Mouse (Mus musculus) bone marrow macrophage, adult 2 months (primary cell): Measurements from ENCODE around the gene Trarg1. TPM values are rescaled to one million over a fixed set of nuclear protein-coding genes. Genes with fewer than 3 reads are reported as not detected.

Experiments used
- H3K27ac ChIP-seq: 2 replicates; pipeline ENCODE4 v1.5.1; 2012; ENCODE audit warnings: low read depth, low read length; ENCODE audit not compliant: insufficient read depth
- H3K4me1 ChIP-seq: 2 replicates; pipeline ENCODE4 v1.6.1; 2012; ENCODE audit warnings: low read length; ENCODE audit not compliant: control insufficient read depth, insufficient read depth
- H3K4me3 ChIP-seq: 2 replicates; pipeline ENCODE4 v1.5.1; 2012; ENCODE audit warnings: mild to moderate bottlenecking, low read length, moderate library complexity; ENCODE audit not compliant: insufficient read depth
- CTCF ChIP-seq: IDR thresholded peaks from 2 replicates; pipeline ENCODE4 v1.5.1; 2012; ENCODE audit warnings: low read depth, mild to moderate bottlenecking, low read length, moderate library complexity
- POLR2A ChIP-seq: IDR thresholded peaks from 2 replicates; pipeline ENCODE4 v1.6.1; 2012; ENCODE audit warnings: mild to moderate bottlenecking, low read depth, low read length, borderline replicate concordance
- polyA plus RNA-seq: library from polyadenylated mRNA; stranded (reverse); fragments of >200 nt; gene quantifications from 2 replicates; pipeline ENCODE4 v1.2.4, GENCODE M21; 2012; ENCODE audit not compliant: missing spikeins, insufficient read depth, insufficient read length

The Trarg1 gene
- polyA plus RNA-seq, 1 experiment, result not detected

DNA sequence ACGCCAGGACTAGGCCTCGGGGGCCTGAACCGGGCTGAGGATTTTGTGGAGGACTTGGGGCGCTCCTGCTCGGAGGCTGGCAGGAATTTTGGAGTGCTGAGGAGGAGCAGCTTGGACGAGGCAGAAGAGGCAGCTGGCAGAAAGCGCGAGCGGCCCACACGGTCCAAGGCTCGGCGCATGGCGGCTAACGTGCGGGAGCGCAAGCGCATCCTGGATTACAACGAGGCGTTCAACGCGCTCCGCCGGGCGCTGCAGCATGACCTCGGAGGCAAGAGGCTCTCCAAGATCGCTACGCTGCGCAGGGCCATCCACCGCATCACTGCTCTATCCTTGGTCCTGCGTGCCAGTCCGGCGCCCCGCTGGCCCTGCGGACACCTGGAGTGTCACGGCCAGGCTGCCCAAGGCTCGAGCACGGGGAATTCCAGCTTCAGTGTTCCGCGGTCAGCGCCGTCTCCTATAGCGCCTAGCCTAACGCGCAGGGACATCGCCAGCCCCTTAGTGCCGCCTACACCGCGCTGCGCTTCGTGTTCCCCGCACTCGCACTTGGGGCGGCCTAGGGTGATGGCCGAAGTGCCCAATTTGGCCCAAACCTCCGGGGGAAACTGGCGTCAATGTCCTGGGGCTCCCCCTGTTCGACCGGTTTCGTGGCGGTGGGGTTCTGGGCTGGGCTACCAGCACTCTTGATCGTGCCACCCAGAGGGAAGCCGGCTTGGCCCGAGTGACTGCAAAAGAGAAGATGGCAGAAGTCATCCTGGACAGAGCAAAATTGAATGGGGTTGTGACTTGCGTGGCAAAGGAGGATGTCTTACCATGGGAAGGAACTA lies 6.8 kb upstream of the Trarg1 start:
- Histone ChIP-seq H3K27ac (no peak overlapping the region), H3K4me3 (no peak overlapping the region)

DNA sequence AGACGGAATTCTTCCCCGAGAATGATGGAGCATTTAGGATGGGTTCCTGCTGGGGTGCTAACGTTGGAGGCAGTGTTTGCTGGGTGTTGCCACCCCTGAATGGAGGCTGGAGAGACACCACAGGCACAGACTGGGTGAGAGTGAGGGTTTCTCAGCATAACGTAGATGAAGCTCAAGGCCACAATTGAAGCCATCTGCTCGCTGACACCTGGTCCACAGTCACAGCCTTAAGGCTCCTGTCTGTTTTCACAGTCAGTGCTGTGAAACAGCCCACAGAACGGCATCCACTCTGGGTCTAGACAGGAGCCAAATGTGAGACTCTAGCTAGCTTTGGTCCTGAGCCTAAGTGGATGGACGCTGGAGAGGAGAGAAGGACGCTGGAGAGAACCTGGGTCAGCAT lies 5.4 kb upstream of the Trarg1 start:
- H3K4me3 ChIP-seq, result no peak overlapping the region
- no peak overlapping the region for H3K27ac ChIP-seq
- TF ChIP-seq POLR2A (no peak), CTCF (no peak)
- H3K4me1 ChIP-seq, result peaks cover 5% of the 10 kb centered on the region; the same call in 1 of the 2 replicates

More for the DNA sequence above, 6.8 kb upstream of the Trarg1 start:
- H3K4me1 ChIP-seq, result peaks cover 2% of the 10 kb centered on the region; the same call in 1 of the 2 replicates
- TF ChIP-seq CTCF (no peak), POLR2A (no peak)

DNA sequence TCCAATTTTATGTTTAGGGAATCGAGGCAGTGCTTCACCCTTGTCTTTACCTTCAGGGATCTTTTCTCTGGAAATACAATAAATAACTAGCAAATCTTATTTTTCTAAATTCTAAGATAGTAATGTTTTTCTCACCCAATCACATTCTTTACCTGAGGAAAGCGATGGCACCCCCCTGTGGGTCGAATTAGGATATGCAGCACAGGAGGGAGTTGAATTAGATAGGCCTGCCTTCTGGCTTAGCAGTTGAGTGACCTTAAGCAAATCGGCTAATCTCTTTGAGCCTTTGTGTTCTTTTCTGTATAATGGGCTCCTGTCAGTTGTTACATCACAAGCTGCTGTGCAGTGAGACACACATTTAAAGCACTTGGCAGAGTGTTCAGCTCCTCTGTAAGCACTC lies 4.9 kb upstream of the Trarg1 start:
- Histone ChIP-seq H3K4me3 (no peak overlapping the region), H3K4me1 (peaks cover 5% of the 10 kb centered on the region; the same call in 1 of the 2 replicates), H3K27ac (no peak overlapping the region)
- TF ChIP-seq POLR2A (no peak), CTCF (no peak)

DNA sequence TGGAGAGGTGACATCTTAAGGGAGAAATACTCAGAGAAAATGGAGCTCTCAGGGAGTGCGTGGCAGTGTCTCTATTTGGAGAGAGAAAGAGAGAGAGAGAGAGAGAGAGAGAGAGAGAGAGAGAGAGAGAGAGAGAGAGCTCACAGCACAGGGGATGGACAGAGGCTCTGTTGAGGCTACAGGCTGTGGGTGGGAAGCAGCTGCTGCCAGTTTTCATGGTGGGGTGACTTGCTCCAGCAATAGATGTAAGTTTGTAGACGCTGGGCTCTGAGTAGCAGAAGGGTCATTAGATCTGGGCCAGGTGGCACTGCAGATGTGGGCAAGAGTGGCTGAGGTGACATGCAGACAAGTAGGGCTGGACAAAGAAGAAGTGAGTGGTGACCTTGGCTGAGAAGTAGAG lies 6.0 kb downstream of the Trarg1 start:
- no peak overlapping the region for H3K27ac ChIP-seq
- H3K4me1 ChIP-seq, result peaks cover 3% of the 10 kb centered on the region; the same call in 1 of the 2 replicates
- H3K4me3 ChIP-seq, result no peak overlapping the region
- TF ChIP-seq CTCF (no peak), POLR2A (no peak)

DNA sequence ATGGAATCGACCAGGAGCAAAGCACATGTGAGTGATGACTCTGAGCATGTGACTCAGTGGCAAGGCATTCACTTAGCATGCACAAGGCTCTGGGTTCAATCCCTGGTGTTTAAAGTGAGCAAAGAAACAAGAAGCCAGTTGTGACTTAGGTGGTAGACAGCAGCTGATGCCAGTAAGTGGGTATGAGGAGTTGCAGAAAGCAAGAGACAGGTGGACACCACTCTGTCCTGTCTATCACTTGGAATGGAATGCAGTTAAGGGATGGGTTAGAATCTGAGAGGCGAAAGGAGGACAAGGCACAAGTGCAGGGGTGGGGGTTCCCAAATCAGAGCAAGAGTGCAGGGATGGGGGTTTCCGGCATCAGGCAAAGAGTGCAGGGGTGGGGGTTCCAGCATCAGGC lies 12.5 kb downstream of the Trarg1 start:
- Histone ChIP-seq H3K4me3 (no peak overlapping the region), H3K4me1 (no peaks in the 10 kb centered on the region), H3K27ac (no peak overlapping the region)
- TF ChIP-seq CTCF (no peak), POLR2A (no peak)

DNA sequence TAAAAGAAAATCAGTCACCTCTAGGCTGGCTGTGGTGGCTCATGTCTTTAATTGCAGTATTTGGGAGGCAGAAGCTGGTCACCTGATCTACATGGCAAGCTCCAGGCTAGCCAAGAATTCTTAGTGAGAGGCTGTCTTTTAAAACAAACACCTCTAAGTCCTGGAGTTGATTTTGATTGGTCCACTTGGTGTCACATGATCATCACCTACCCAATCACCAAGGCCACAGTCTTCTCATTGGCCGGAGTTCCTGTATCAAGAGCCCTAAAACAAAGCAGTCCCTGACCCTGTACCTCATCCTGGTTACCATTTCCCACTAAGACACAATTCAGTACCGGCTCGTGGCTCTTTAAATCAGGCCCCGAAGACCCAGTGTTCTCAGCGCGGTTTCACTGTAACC lies 16.2 kb downstream of the Trarg1 start:
- no peak for TF ChIP-seq POLR2A
- TF ChIP-seq CTCF, result no peak
- Histone ChIP-seq H3K4me1 (no peaks in the 10 kb centered on the region; the same call in 1 of the 2 replicates), H3K27ac (no peak overlapping the region), H3K4me3 (no peak overlapping the region)

DNA sequence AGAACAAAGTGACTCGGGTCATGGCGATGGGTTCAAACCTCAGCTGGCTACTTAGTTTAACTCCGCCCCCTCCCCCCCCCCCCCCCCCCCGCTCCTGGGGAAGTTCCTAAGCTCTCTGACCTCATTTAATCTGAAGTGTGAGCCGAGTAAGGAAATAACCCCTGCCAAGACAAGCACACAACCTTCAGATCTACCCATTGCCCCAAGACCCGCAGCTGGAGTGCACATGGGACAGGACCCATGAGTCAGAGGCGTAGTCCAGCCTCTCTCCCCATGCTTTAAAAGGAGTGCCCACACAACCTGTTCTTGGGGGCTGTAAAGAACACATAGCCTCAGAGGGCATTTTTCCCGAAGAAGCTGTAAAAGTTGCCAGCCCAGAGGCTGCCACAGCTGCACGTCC lies 20.0 kb downstream of the Trarg1 start:
- no peak overlapping the region for H3K4me3 ChIP-seq
- no peaks in the 10 kb centered on the region; the same call in 1 of the 2 replicates for H3K4me1 ChIP-seq
- H3K27ac ChIP-seq, result no peak overlapping the region
- TF ChIP-seq CTCF, result no peak
- no peak for TF ChIP-seq POLR2A

DNA sequence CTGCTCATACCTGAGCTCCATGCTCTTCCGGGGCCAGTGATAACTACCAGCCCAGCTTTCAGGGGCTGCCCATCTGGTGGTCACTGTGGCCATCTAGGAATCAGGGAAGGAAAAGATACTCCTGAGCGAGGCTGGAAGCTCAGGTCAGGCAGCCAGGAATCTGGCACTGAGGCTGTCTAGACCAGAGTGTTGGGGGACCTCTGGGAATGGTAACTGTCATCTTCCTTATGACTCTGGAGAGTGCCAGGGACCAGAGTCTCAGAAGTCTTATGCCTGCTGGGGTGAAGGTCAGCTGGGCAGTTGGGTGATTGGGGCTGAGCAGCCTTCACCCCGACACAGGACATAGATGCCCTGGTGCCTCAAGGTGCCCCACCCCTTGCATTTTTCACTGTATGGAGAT lies 28.0 kb downstream of the Trarg1 start:
- Histone ChIP-seq H3K4me3 (no peak overlapping the region), H3K4me1 (0 out of 2 replicates have a peak, but pooled peaks cover 2% of the 10 kb centered on the region), H3K27ac (no peak overlapping the region)
- TF ChIP-seq POLR2A (no peak), CTCF (no peak)

DNA sequence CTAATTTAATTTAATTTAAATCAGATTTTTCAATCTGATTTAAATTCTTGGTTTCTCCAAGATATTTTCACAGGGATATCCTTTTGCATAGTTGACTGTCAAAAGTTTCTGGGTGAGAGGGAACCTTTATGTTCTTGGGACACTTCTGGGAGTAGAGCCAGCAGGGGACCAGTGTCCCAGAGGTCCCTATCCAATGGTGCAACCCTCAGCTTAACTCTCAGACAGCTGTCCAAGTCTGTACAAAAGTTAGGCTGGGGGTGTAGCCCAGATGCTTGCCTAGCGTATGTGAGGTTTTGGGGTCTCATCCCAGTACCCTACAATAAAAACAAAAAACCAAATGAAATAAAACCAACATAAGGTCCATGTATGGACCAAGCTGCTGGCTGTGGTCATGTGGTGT lies 28.5 kb downstream of the Trarg1 start:
- 0 out of 2 replicates have a peak, but pooled peaks cover 2% of the 10 kb centered on the region for H3K4me1 ChIP-seq
- no peak overlapping the region for H3K4me3 ChIP-seq
- TF ChIP-seq POLR2A (no peak), CTCF (no peak)
- H3K27ac ChIP-seq, result no peak overlapping the region

DNA sequence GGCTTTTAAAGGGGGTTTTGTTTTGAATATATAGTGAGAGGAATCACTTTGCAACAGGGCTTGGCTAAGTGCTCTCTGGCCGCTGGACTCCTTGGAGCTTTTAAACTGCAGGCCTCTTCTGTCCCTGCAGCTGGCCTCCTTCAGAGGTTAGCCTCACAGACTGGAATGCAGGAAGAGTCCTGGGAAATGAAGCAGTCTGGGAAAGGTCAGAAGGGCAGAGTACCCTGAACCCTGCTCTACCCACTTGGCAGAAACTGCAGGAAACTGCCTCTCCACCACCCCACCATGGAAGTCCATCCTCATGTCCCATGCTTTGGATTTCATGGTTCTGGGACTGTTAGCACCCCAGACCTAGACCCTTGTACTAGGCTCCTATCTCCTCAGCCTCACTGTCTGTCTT lies 29.3 kb downstream of the Trarg1 start:
- H3K4me1 ChIP-seq, result 0 out of 2 replicates have a peak, but pooled peaks cover 2% of the 10 kb centered on the region
- no peak overlapping the region for H3K27ac ChIP-seq
- TF ChIP-seq CTCF, result no peak
- no peak for TF ChIP-seq POLR2A
- H3K4me3 ChIP-seq, result no peak overlapping the region
